Mouse (Mus musculus) right cerebral cortex, postnatal 14 days (tissue): ENCODE measurements at regions not wholly inside any gene's neighbourhood (a gene's known extent, or its start where the extent isn't known, plus 50 kb on each side); places are given as distances from the start of the nearest gene placed in this dataset.

Experiments used
- DNase-seq: peaks from one replicate; pipeline ENCODE4 v3.0.0; 2022

DNA sequence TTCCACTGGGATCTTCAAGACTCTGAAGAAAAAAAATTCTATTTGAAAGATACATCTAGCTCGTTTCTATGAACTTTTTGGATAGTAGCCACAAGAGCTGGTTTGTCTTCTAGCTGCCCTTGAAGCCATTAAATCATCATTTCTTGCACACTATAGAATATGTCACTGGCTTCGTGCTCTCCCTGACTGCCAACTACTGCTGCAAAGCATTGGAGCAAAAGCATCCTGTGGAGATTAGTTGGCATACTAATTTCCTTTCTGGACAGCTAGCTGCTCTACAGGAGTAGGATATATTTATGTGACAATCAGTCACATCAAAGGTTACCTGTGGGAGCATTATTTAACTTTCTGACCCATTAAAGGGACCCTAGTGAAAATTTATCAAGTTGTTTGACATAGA is 243.1 kb downstream of the Pdgfc start:
- no peak for DNase-seq

- no peak for DNase-seq
These were observed 253.5 kb downstream of the Pdgfc start for GRCm38 (mm10) chr3:81289762-81290161.

DNA sequence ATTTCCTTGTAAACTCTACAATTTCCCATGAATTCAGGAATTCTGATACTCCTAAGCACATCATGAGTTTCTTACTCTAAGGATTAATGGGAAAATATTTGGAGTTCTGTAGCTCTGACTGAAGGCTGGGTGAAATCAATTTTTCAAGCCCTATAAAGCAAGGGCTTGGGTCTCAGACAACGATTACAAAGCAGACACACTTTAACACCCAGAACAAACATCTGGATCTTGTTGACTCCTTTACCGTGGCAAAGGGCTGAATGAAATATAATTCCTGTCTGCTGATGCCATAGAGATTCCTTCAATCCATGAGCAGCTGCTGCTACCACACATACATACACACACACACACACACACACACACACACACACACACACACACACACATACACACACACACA is 256.2 kb downstream of the Pdgfc start:
- DNase-seq: no peak

DNA sequence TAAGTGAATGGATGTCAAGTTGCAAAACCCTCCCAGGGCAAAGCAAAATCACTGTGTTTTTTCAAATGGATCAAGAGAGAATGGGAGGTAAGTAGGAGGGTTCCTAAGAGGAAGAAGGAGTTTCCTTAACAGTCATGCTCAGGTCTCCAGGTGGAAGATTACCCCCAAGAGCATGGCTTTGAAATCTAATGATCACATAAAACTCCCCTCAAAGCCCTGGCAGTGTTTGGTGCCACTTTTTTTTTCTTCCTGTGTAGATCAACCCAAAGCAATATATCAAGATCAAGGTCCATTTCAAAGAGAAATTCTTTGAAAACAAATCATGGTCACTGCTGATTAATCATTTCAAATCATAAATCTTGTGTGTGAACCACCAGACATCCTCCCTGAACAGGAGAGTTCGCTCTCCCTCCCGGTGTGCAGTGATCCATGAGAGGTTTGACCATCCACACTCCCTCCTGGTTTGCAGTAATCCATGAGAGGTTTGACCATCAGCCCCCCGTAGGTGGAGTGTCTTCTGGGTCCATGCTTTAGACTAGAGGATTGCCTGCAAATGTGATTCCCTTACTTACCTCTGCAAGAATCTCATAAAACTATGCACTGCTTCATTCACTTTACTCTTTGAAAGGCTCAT is 257.1 kb downstream of the Pdgfc start:
- no peak for DNase-seq

- no peak for DNase-seq
These were observed 268.0 kb downstream of the Pdgfc start for GRCm38 (mm10) chr3:81304017-81304791.

- no peak for DNase-seq
These were observed 269.4 kb downstream of the Pdgfc start for GRCm38 (mm10) chr3:81305412-81306165.

GRCm38 (mm10) chr3:81326866-81327265 is 290.6 kb downstream of the Pdgfc start:
- no peak for DNase-seq

DNA sequence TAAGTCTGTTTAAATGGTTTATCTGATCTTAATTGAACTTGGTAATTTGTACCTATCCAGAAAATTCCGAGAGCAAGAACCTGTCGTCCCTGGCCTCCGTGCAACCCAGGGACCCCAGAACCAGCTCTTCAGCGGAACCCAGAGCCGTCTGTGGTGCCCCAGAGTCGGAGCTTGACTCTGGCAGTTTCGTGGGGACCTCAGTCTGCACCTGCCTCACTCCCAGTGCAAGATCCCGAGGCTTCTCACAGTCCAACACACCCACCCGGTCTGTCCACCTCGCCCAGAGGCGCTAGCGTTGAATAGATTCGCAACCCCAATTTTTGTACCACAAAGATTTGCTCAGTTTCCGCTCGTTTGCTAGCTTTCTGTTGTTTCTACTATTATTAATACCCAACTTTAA is 315.5 kb downstream of the Pdgfc start:
- DNase-seq: no peak

DNA sequence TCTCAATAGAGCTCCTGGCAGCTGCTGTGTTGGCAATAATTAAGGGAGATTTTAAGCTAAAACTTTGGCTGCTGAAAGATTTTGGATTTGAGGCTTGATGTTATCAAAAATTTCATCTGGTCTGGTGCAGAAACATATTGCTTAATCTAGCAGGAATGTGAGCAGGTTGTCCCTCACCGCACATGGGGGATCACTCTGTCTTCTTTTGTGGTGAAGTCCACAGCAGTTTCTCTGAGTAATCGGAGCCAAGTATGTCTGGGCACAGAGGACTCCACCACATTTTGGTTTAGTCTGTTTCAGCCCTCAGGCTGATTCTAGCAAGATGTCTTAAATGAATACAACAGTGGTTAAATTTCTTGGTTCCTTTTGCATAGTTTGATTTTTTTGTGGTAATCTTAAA is 331.7 kb downstream of the Pdgfc start:
- no peak for DNase-seq

GRCm38 (mm10) chr3:81368642-81369041 is 332.4 kb downstream of the Pdgfc start:
- no peak for DNase-seq

DNA sequence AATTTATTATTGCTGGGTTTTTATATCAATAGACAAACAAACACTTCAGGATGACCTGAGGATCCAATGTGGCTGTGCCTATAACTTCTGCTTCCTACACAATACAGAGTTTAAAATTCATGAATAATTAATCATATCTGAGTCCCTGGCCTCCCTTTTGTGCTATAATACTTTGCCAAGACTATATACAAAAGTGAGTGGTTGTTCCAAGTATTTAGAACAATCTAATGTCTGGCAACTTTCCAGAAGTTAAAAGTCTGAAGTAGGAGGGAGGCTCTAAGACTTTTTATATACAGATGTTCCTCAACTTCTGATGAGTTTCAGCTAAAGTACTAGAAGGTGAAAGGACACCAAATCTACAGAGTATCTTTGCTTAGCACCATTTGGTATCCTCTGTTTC is 333.5 kb downstream of the Pdgfc start:
- DNase-seq: no peak

GRCm38 (mm10) chr3:81375990-81376389 is 339.8 kb downstream of the Pdgfc start:
- no peak for DNase-seq

DNA sequence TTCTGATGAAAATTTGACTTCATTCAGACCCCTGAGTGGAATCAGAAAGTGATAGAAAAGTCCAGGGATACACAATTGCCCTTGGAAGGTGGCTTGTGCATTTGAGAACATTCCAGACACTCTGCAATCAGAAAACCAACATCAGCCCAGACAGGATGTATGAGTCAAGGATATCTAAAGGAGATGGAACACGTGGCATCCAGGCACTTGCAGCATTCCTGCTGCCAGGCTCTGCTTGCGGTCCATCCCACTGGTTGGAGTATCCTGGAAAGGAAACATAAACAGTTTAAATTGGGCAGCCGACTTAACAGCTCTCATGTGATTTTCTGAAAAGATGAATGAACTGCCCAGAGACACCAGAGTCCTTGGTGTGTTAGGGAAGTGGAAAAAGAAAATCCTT is 341.2 kb downstream of the Pdgfc start:
- DNase-seq: peak; percentile 4

GRCm38 (mm10) chr3:81379362-81379761 is 343.1 kb downstream of the Pdgfc start:
- no peak for DNase-seq

DNA sequence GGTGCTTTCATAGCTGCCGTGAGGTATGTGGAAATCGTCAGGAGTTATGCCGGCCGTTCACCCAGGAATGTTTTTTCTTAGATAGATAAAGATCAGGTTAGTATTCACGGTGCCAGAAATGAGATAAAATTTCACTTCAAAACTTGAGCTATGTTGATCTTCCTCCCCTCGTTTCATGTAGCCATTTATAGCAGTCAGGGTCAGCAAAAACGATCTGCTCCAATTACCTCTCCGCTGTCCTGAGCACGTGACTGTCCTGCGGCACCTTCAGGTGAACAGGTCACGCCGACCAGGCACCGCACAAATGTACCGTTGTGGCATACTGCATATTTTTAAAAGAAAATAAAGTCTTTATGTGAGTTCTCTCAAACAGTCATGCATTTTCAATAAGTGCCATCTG is 350.7 kb downstream of the Pdgfc start:
- DNase-seq: no peak

DNA sequence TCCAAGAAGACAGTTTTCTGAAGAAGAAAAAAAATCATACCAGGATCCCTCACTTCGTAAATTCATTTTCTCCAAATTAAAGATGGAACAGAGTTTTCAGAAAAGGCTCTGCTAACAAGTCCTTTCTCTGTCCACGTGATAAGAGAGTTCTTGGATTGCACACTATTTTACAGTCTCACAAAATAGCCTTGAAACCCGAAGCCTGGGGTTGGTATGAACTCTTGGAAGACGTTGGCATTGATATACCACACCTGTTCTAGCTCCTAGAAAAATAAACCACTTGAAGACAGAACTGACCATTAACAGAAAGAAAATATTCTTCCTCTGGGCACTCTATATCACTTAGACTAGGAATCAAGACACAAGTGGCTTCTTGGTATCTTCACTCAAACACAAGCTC is 351.4 kb downstream of the Pdgfc start:
- no peak for DNase-seq

GRCm38 (mm10) chr3:81397212-81397611 is 361.0 kb downstream of the Pdgfc start:
- no peak for DNase-seq

- DNase-seq: no peak
These were observed 364.8 kb downstream of the Pdgfc start for GRCm38 (mm10) chr3:81401028-81401427.

DNA sequence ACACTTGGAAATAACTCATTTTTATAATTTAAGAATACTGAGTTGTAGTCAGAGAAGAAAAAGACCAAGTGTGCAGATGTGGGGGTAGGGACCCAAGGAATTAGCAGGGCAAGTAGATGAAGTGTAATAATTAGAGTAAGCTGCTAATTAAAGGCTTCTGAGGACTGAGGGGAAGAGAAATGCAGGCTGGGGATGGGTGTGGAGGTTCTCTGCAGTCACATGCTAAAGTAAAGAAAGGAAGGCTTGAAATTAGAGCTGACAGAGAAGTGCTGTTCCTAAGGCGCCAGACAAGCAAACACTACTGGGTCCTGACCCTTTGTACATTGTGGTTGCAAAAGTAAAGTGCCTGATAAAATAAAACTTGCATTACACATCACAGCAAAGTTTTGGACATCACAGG is 372.7 kb downstream of the Pdgfc start:
- DNase-seq: no peak

DNA sequence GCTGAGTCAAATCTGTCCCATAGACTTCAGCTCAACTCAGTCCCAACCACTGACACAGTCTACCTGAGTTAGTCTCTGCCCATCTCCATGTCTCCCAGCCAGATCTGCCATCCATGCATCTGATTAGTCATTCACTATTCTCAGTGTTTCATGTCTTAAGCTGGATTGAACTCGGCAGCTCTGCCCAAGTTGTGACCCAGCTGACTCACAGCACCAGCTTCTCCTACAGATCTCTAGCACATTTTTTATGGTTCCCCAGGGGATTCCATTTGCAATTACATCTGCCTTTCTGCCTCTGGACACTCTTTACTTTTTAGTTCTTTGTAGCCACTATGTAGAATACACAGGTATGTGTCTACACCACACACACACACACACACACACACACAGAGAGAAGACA is 385.7 kb downstream of the Pdgfc start:
- DNase-seq: no peak

DNA sequence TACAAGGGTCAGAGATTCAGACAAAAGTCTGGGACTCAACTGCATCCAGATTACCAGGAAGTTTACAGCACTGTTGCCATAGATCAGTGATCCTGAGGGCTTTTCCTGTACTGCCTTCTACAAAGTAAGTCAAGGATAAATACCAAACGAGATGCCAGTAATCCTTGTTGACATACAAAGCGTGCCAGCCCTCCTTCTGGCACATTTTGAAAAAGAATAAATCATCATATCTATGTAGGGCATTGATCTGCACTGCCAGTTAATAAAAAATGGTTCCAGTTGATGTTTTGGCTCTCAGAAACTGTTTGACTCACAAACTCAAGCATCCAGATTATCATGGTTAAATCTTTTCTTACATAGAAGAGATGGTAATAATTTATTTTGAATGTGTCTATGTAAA is 390.5 kb downstream of the Pdgfc start:
- DNase-seq: no peak
